Mouse (Mus musculus) thymus, adult 2 months (tissue): ENCODE results near the gene Psip1.

ENCODE experiments used
- CTCF ChIP-seq: fragments of 200-500 bp; IDR thresholded peaks from 2 replicates; pipeline ENCODE4 v1.5.1; 2012; ENCODE audit warnings: mild to moderate bottlenecking, control low read depth, low read length, moderate library complexity, borderline replicate concordance; ENCODE audit not compliant: control insufficient read depth, poor library complexity, insufficient read depth; ENCODE audit errors: extremely low read depth
- POLR2A ChIP-seq: fragments of 200-500 bp; IDR thresholded peaks from 2 replicates; pipeline ENCODE4 v1.6.1; 2012; ENCODE audit warnings: mild to moderate bottlenecking, low read length, control low read depth, moderate library complexity; ENCODE audit not compliant: control insufficient read depth, poor library complexity, insufficient read depth; ENCODE audit errors: extremely low read depth

DNA sequence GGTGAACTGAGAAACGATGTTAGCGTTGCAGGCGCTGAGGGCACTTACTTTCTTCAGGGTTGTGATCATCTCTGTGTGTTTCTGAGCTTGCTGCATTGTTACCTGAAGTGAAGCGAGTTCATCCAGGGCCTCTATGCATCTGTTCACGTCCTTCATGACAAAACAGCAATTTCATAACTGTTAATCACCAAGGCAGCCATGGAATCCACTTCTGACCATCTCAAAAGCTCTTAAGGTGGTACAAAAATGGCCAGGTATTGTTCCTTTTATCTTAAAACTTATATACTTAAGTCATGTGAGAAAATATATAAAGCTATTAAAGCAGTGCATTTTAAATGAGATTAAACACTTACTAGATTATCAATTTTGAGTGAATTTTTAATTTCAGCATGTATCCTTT, 26.2 kb downstream of the Psip1 start:
- TF ChIP-seq CTCF = no peak
- no peak for TF ChIP-seq POLR2A
